10 mouse cellular contexts compared by ENCODE assay signal in genomic region chr2:169849077-169849476, GRCm38 (mm10).
DNase-seq lines count a peak whose midpoint lies in the region; ATAC-seq lines count a peak whose summit lies in the region.
"Had no signal": no experiment of that assay in that cellular context is flagged by ENCODE, and none has a peak within 500 bp of the region (broad histone marks: within the 10 kb centered on the region; RNA-seq: fewer than 3 reads in every experiment).

No protein-coding gene starts in this region.

- H3K27me3 ChIP-seq in midbrain, embryonic 10.5 days (ENCODE audit: low read depth, poor library complexity, severe bottlenecking) = no peaks in the 10 kb centered on the region
- no peaks in the 10 kb centered on the region for H3K27me3 ChIP-seq in midbrain, embryonic 11.5 days (ENCODE audit: control insufficient read depth, insufficient read depth, low read length)
- H3K27me3 ChIP-seq in forebrain, embryonic 11.5 days (ENCODE audit: control insufficient read depth, insufficient read depth, low read length) = no peaks in the 10 kb centered on the region

- H3K9ac ChIP-seq in midbrain, embryonic 11.5 days (ENCODE audit: low read length) = no peak overlapping the region
- no peak overlapping the region for H3K9ac ChIP-seq in forebrain, embryonic 11.5 days (ENCODE audit: low read length)
- H3K9ac ChIP-seq: limb, embryonic 15.5 days had no signal

- no peaks in the 10 kb centered on the region for H3K36me3 ChIP-seq in midbrain, embryonic 10.5 days
- H3K36me3 ChIP-seq in midbrain, embryonic 11.5 days (ENCODE audit: control insufficient read depth, insufficient read depth, low read length) = no peaks in the 10 kb centered on the region
- H3K36me3 ChIP-seq in forebrain, embryonic 11.5 days (ENCODE audit: control insufficient read depth, insufficient read depth, low read length) = no peaks in the 10 kb centered on the region
- H3K36me3 ChIP-seq: limb, embryonic 15.5 days had no signal

- H3K4me3 ChIP-seq in midbrain, embryonic 10.5 days = no peak overlapping the region
- no peak overlapping the region for H3K4me3 ChIP-seq in midbrain, embryonic 11.5 days (ENCODE audit: low read depth, low read length)
- no peak overlapping the region for H3K4me3 ChIP-seq in forebrain, embryonic 11.5 days (ENCODE audit: low read depth, low read length)
- H3K4me3 ChIP-seq: erythroblast, embryonic 14.5 days; limb, embryonic 15.5 days had no signal

- no peaks in the 10 kb centered on the region for H3K4me1 ChIP-seq in midbrain, embryonic 10.5 days
- no peaks in the 10 kb centered on the region for H3K4me1 ChIP-seq in midbrain, embryonic 11.5 days (ENCODE audit: control insufficient read depth, insufficient read depth, low read length)
- no peaks in the 10 kb centered on the region for H3K4me1 ChIP-seq in forebrain, embryonic 11.5 days (replicated peaks; ENCODE audit: control insufficient read depth, insufficient read depth, low read length)

- 40% methylated on average over 7 of the region's 7 CpGs for WGBS in midbrain, embryonic 10.5 days
- 40% methylated on average over 7 of the region's 7 CpGs for WGBS in midbrain, embryonic 11.5 days
- 40% methylated on average over 7 of the region's 7 CpGs for WGBS in forebrain, embryonic 11.5 days

- DNase-seq in cerebellum, adult 8-10 months = peak; percentile 5
- no peak for DNase-seq in cerebellum, adult 9-10 months
- peak; percentile 25 for DNase-seq in midbrain, embryonic 10.5 days (ENCODE audit: low spot score)
- DNase-seq in midbrain, embryonic 11.5 days (ENCODE audit: low spot score, missing footprints) = no peak
- DNase-seq in forebrain, embryonic 11.5 days (ENCODE audit: low spot score) = peak; percentile 60
- DNase-seq in kidney, postnatal 14 days = peak; percentile 53
- DNase-seq in retina, postnatal 1 day = peak; percentile 36

- no peaks in the 10 kb centered on the region for H3K9me3 ChIP-seq in midbrain, embryonic 10.5 days (replicated peaks)
- no peaks in the 10 kb centered on the region for H3K9me3 ChIP-seq in midbrain, embryonic 11.5 days (ENCODE audit: control insufficient read depth, low read length)
- no peaks in the 10 kb centered on the region for H3K9me3 ChIP-seq in forebrain, embryonic 11.5 days (ENCODE audit: control insufficient read depth, low read length)
- H3K9me3 ChIP-seq: limb, embryonic 15.5 days had no signal

- H3K27ac ChIP-seq in midbrain, embryonic 10.5 days (replicated peaks) = no peak overlapping the region
- no peak overlapping the region for H3K27ac ChIP-seq in midbrain, embryonic 11.5 days (ENCODE audit: low read depth, low read length)
- no peak overlapping the region for H3K27ac ChIP-seq in forebrain, embryonic 11.5 days (ENCODE audit: low read depth, low read length)
- H3K27ac ChIP-seq: limb, embryonic 15.5 days had no signal

- ATAC-seq in midbrain, embryonic 11.5 days (ENCODE audit: low FRiP score) = no peak
- ATAC-seq in forebrain, embryonic 11.5 days (replicated peaks; ENCODE audit: low FRiP score) = no peak
- ATAC-seq in megakaryocyte-erythroid progenitor cell, adult 5-6 weeks (replicated peaks; ENCODE audit: low FRiP score, low TSS enrichment, poor library complexity, severe bottlenecking) = no peak

- H3K4me2 ChIP-seq in midbrain, embryonic 11.5 days = no peak overlapping the region
- H3K4me2 ChIP-seq in forebrain, embryonic 11.5 days (ENCODE audit: low read depth, low read length, severe bottlenecking) = no peak overlapping the region
- H3K4me2 ChIP-seq: limb, embryonic 15.5 days had no signal

Comparison
In these comparisons a context has a peak if more than half of its experiments do, and no peak if none do; other contexts are left out.
1. DNase-seq: peak in cerebellum, adult 8-10 months (single experiment), midbrain, embryonic 10.5 days (single experiment), forebrain, embryonic 11.5 days (single experiment), kidney, postnatal 14 days (single experiment) and retina, postnatal 1 day (single experiment); none in cerebellum, adult 9-10 months (single experiment) and midbrain, embryonic 11.5 days (single experiment).